Mouse (Mus musculus) megakaryocyte-erythroid progenitor cell, adult 5-6 weeks (primary cell): ENCODE data around the gene Camkmt. TPM values are rescaled to one million over a fixed set of nuclear protein-coding genes. Genes with fewer than 3 reads are reported as not detected.

Experiments
- ATAC-seq: replicated peaks from 2 replicates; pipeline ENCODE4 v1.8.0; 2016; ENCODE audit warnings: mild to moderate bottlenecking, inconsistent platforms; ENCODE audit not compliant: severe bottlenecking, poor library complexity, low FRiP score, low TSS enrichment
- total RNA-seq, 2 experiments: library from RNA; stranded (forward) in 1 of 2; stranded (reverse) in 1 of 2; fragments of 200-1000, 215-1000 nt in 1 of 2; fragments of >200 nt in 1 of 2; fragmentation: Nextera tagmentation in 1 of 2; gene quantifications; 2 replicates each; pipeline ENCODE4 v1.2.3; 2014 to 2017

Camkmt gene
- total RNA-seq, 2 experiments from 2014 or later: 3.1 to 5.6 TPM

DNA sequence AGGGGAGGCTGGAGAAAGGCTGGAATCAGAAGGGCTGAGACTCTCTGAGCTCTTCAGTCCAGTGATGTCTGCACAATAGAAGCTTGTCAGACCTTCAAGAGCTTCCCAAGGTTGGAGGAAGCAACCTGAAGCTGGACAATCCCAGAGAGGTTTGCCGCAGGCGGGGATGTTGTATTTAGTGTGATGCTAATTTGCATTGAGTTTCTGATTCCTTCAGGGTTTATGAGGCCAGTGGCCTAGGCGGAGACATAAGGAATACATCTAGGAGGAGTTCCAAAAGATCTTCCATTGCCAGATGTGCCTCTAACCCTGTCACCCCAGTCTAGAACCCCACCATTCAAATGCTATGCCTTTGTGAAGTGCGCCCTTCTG lies 416.7 kb downstream of the Camkmt start:
- ATAC-seq: no peak

Other genes starting within 250 kb of the Camkmt start
- 62.9 and 73.2 TPM in 2 replicates for gene Ppm1b, start 133.8 kb upstream of the Camkmt start, total RNA-seq (2014; fragmentation: Nextera tagmentation)
- gene Ppm1b, start 133.8 kb upstream of the Camkmt start, total RNA-seq (2017): 51.3 and 68.7 TPM in 2 replicates
- gene Slc3a1, start 62.2 kb upstream of the Camkmt start, total RNA-seq (2014; fragmentation: Nextera tagmentation): not detected in 2 replicates
- 1.1 TPM in 1 of 2 replicates, not detected in the other for gene Slc3a1, start 62.2 kb upstream of the Camkmt start, total RNA-seq (2017)
- gene Prepl, start 311 bp upstream of the Camkmt start, total RNA-seq (2014; fragmentation: Nextera tagmentation): 24.8 and 26.5 TPM in 2 replicates
- 32.8 and 44.5 TPM in 2 replicates for gene Prepl, start 311 bp upstream of the Camkmt start, total RNA-seq (2017)